Mouse (Mus musculus): ENCODE results near the gene Golgb1.
"Not testable (repeated sequence)": the region's sequence is repeated elsewhere in the genome, so short reads cannot be mapped to it uniquely, and the experiment has no call there.

The Golgb1 gene

GRCm38 (mm10) chr16:36874583-36875275, at the start of gene Golgb1, which contains the start of gene Eaf2:
Golgb1 (plus strand) TSS chr16:36875140.
Eaf2 (minus strand) TSS chr16:36875003.
- peak; percentile 100 for DNase-seq (ENCODE audit: low read depth, low spot score)

DNA sequence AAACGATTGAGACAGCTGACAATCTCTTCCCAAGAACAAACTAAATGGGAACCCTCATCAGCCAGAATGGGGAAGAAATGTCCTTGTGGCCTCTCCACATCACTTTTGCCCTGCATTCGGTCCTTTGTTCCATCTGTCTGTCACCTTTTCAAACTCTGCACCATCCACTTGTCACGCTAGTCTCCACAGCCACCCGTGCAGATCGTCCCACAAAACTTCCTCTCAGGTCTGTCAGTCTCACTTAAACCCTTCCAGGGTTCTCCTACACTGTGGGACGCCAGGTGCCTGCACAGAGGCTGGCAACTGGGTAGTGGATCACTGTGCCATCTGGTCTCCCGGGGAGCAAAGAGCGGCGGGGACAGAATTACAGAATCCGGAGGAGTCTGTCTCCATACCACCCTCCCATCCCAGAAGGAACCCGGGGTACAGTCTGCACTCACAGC, 47.3 kb upstream of the Golgb1 start:
- DNase-seq (ENCODE audit: low read depth, low spot score): no peak

GRCm38 (mm10) chr16:36828054-36828786, 46.7 kb upstream of the Golgb1 start, which contains the start of gene Iqcb1:
Iqcb1 (plus strand) TSS chr16:36828385.
- DNase-seq (ENCODE audit: low read depth, low spot score): peak; percentile 72

GRCm38 (mm10) chr16:36828820-36829219, 46.1 kb upstream of the Golgb1 start:
- no peak for DNase-seq (ENCODE audit: low read depth, low spot score)

DNA sequence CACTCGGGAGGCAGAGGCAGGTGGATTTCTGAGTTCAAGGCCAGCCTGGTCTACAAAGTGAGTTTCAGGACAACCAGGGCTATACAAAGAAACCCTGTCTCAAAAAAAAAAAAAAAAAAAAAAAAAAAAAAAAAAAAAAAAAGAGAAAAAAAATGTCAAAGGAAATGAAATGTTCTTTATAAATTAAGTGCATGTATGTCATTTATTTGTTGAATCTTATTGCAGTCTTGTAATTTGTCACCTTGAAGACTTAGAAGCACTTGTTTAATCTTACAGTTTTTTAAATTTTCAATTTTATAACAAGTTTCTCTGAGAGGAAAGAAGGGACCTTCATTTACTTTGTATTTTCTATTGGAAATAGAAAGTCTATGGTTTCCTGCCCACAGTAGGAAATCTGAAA, 28.0 kb upstream of the Golgb1 start:
- not testable (repeated sequence) for DNase-seq (ENCODE audit: low read depth, low spot score)

- no peak for DNase-seq (ENCODE audit: low read depth, low spot score)
These were observed 23.7 kb upstream of the Golgb1 start for GRCm38 (mm10) chr16:36851202-36851601.

GRCm38 (mm10) chr16:36863585-36863984, 11.4 kb upstream of the Golgb1 start:
- DNase-seq (ENCODE audit: low read depth, low spot score): no peak

DNA sequence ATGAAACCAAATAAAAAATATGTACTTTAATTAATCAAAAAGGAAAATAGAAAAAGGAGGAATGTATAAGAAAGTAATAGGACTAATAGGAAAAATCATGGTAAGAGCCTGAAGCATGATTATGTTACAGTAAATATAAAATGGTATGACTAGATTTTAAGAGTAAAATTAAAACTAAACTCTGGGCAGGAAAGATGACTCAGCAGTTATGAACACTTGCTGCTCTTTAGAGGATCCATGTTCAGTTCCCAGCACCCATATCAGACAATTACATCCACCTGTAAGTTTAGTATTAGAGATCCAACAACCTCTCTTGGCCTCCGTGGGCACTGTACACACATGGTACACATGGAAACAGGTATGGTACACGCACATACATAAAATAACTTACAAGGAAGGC, 5.5 kb upstream of the Golgb1 start:
- DNase-seq (ENCODE audit: low read depth, low spot score): no peak

DNA sequence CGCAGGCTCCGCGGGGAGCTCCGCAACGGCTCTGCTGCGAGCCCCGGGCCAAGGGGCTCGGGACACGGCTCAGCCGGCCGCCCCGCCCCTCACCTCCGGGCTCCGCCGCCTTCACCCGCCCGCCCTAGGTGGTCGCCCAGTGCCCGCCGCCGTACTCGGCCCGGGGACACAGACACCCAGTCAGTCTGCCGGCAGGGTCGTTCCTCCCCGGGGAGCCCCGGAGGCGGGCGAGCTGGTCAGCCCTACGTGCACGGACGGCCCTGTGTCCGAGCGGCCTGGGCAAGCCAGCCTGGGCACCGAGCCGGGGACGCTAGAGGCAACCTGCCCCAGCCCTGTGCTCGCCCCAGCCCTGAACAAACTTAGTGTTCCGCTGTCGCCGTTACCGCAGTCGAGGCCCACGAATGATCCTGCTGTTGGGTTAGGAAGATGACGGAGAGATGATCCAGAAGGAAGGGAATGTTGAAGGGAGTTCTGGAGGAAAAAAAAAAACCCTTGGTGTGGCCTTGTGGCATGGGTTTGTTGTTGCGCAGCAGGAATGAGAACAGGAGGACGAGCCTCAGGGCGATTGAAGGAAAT, 424 bp downstream of the Golgb1 start:
- DNase-seq (ENCODE audit: low read depth, low spot score): peak; percentile 20

GRCm38 (mm10) chr16:36877316-36877715, 2.4 kb downstream of the Golgb1 start:
- no peak for DNase-seq (ENCODE audit: low read depth, low spot score)

- DNase-seq (ENCODE audit: low read depth, low spot score): no peak
These were observed 7.9 kb downstream of the Golgb1 start for GRCm38 (mm10) chr16:36882737-36883343.

GRCm38 (mm10) chr16:36884881-36885280, 9.9 kb downstream of the Golgb1 start:
- peak; percentile 21 for DNase-seq (ENCODE audit: low read depth, low spot score)

DNA sequence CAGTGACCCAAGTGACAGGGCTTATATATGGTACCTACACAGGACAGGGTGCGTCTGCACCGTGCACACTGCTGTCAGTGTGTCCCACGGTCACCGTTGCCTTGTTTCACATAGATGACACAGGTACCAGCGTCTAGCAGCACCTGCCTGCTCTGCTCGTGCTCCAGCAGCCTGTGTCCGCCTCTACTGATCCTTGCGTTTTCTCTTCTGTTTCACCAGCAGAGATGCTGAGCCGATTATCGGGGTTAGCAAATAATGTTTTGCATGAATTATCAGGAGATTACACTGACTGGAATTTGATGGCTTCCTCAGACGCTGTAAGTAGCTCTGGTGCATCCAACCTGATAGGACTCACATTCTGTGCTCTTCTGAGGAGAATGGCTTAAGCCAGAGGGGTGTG, 11.0 kb downstream of the Golgb1 start:
- no peak for DNase-seq (ENCODE audit: low read depth, low spot score)

DNA sequence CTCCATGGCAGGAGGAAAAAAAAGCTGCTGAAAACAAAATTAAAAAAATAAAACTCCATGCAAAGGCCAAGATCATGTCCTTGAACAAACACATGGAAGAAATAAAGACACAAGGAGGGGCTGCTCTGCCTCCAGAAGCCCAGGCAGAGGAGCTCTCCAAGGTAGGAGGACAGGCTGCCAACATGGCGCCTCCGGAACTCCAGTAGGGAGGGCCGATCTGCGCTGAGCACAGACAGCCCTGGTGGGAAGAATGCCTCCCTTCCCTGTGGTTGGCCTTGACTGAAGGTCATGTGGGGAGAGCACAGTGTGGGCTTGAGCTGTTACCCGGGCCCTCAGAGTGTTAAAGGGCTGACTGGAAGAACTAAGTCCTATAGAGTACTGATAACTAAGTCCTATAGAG, 12.6 kb downstream of the Golgb1 start:
- DNase-seq (ENCODE audit: low read depth, low spot score): no peak

- no peak for DNase-seq (ENCODE audit: low read depth, low spot score)
These were observed 15.6 kb downstream of the Golgb1 start for GRCm38 (mm10) chr16:36890559-36890958.

DNA sequence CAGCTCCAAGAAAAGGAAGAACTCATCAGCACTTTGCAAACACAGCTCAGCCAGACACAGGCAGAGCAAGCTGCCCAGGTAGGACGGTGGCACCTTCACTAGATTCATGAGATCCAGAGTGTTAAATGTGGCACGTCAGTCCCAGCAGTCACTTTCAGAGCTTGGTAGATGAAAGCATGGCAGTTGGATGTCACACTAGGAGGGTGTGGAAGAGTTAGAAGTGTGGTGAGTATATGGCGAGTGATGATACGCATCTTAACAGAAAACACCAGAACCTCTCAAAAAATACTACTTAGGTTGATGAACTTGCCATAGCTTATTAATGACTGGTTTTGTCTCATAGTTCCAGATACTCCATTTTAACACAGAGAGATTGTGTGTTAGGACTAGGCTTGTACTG, 16.5 kb downstream of the Golgb1 start:
- no peak for DNase-seq (ENCODE audit: low read depth, low spot score)

GRCm38 (mm10) chr16:36893317-36893716, 18.4 kb downstream of the Golgb1 start:
- DNase-seq (ENCODE audit: low read depth, low spot score): no peak

- no peak for DNase-seq (ENCODE audit: low read depth, low spot score)
These were observed 21.8 kb downstream of the Golgb1 start for GRCm38 (mm10) chr16:36896712-36897111.

DNA sequence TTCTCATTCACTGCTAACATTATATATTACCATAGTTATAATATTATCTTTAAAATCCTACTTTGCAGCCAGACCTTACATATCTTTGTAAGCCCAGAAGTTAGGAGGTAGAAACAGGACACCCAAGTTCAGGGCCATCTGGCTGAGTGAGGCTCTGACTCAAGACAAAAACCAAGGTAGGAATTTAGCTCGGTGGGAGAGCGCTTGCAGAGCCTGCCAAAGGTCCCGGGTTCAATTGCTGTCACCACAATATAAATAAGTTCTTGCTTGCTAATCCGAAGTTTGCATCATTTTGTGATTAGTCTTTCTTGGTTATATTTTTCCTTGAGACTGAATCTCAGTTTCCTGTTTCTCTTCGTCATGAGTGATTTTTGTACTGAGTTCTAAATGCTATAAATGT, 28.2 kb downstream of the Golgb1 start:
- DNase-seq (ENCODE audit: low read depth, low spot score): no peak

DNA sequence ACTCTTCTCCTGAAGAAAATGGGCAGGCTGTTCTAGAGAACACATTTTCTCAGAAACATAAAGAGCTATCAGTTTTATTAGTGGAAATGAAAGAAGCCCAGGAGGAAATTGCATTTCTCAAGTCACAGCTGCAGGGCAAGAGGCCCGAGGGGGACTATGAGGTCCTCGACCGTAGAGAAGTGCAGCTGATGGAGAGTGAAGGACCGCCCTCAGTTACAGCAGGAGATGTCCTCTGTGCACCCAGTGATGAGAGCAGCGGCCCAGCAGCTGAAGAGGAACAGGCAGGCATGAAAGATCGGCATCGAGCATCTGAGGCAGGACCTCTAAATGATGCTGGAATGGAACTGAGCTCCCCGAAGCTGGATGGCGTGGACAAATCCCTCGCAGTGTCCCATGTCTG, 37.0 kb downstream of the Golgb1 start:
- no peak for DNase-seq (ENCODE audit: low read depth, low spot score)

GRCm38 (mm10) chr16:36912311-36912710, 37.4 kb downstream of the Golgb1 start:
- no peak for DNase-seq (ENCODE audit: low read depth, low spot score)

DNA sequence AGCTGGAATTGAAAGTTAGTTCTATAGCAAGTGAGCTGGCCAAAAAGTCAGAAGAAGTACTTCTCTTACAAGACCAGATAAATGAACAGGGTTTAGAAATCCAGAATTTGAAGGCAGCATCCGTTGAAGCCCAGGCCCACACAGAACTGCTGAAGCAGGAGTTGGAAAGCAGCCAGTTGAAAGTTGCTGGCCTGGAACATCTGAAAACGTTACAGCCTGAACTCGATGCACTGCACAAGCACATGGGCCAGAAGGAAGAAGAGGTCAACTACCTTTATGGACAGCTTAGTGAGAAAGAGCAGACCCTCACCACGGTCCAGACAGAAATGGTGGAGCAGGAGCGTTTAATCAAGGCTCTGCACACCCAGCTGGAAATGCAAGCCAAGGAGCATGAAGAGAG, 39.3 kb downstream of the Golgb1 start:
- DNase-seq (ENCODE audit: low read depth, low spot score): no peak

All from forelimb bud, embryonic 11.5 days (tissue).